Mouse (Mus musculus) liver, postnatal 0 days (tissue): ENCODE measurements around the gene Smarcb1.

Source experiments
- CTCF ChIP-seq: sonication (generic); IDR thresholded peaks from 2 replicates; pipeline ENCODE4 v1.5.1; 2016; ENCODE audit warnings: antibody characterized with exemption, low read depth
- EP300 ChIP-seq: IDR thresholded peaks from 2 replicates; pipeline ENCODE4 v1.6.1; 2016; ENCODE audit warnings: antibody characterized with exemption, low read depth, mild to moderate bottlenecking

DNA sequence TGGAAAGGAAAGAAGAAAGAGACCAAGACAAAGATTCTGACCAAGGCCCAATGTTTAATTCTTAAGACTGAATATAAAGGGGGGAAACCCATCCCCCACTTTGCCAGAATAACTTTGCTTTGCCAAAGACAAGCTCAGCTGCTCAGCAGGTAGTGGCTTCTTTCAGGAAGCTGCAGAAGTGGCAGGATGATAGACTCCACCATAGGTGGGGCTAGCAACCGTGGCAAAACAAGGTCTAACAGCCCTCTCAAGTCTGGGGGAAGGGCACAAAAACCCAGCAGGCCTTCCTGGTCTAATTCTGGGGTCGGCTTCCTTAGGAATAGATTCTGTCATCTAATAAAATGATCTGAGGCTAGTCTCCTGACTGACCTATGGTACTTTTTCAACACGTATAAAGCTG, 73.0 kb downstream of the Smarcb1 start:
- no peak for TF ChIP-seq CTCF
- no peak for TF ChIP-seq EP300
